In the genomic region with DNA sequence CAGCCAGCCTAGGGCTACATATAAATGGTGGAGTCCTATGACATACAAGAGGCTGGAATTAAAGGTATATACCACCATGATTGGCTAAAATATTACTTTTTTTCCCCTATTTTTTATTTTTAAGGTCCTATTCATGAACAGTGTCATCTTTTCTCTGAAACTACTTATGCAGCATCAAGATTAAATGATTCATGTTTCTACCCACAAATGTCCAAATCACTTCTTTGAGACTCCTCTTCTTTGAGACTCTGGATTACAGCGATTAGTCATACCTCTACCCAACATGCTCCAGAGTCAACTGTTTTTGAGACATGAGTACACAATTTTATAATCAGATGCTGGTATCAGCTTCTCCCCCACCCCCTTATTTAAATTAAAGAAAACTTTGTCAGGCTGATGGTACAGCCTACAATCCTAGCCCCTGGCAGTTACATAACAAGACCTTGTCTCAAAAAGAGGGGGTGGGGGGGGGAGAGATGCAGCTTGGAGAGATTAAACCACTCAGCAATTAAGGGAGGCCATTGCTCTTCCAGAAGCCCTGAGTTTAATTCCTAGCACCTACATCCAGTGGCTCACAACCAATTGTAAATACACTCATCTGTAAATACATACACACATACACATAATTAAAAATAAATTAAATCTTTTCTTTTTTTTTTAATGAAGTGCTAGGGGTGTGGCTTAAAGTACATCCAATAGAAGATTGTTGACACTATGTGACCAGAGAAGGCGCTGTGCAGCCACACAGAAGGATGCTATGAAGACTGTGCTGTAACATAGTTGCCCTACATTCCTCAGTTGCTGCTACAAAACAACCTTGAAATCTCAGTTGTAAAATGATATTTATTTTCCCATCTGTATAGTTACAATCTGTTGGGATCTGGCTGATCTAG, we compare ENCODE assay signal across 8 mouse cellular contexts. TPM values are rescaled to one million over a fixed set of nuclear protein-coding genes. Genes with fewer than 3 reads are reported as not detected.
DNase-seq lines count a peak whose midpoint lies in the region; ATAC-seq and TF ChIP-seq lines count a peak whose summit lies in the region.
"Had no signal": no experiment of that assay in that cellular context is flagged by ENCODE, and none has a peak within 500 bp of the region (broad histone marks: within the 10 kb centered on the region; RNA-seq: fewer than 3 reads in every experiment).

No protein-coding gene starts in this region.

- peak; percentile 5 for DNase-seq in limb, embryonic 14.5 days (ENCODE audit: low spot score)
- no peak for DNase-seq in limb, embryonic 10.5 days (ENCODE audit: low spot score)
- DNase-seq in ZHBTc4 (ENCODE audit: low read depth, low spot score), result peak; percentile 58
- DNase-seq in urinary bladder, postnatal 14 days (ENCODE audit: low spot score), result no peak

- H3K36me3 ChIP-seq in limb, embryonic 14.5 days (ENCODE audit: control insufficient read depth, insufficient read depth, low read length), result no peaks in the 10 kb centered on the region
- H3K36me3 ChIP-seq in limb, embryonic 10.5 days, result no peaks in the 10 kb centered on the region
- H3K36me3 ChIP-seq in forebrain, embryonic 15.5 days, result no peaks in the 10 kb centered on the region
- H3K36me3 ChIP-seq in liver, embryonic 15.5 days (replicated peaks), result peaks cover 33% of the 10 kb centered on the region
- H3K36me3 ChIP-seq in neural tube, embryonic 15.5 days, result no peaks in the 10 kb centered on the region

- H3K27ac ChIP-seq in limb, embryonic 14.5 days (replicated peaks; ENCODE audit: low read depth, low read length), result no peak overlapping the region
- H3K27ac ChIP-seq in limb, embryonic 10.5 days, result no peak overlapping the region
- H3K27ac ChIP-seq in forebrain, embryonic 15.5 days (replicated peaks), result peak overlapping the region; percentile 86
- peak overlapping the region; percentile 84 for H3K27ac ChIP-seq in liver, embryonic 15.5 days (replicated peaks)
- H3K27ac ChIP-seq in neural tube, embryonic 15.5 days (replicated peaks), result peak overlapping the region; percentile 87

- no peak overlapping the region for H3K4me3 ChIP-seq in limb, embryonic 14.5 days (replicated peaks; ENCODE audit: low read length)
- H3K4me3 ChIP-seq in limb, embryonic 10.5 days, result no peak overlapping the region
- H3K4me3 ChIP-seq in forebrain, embryonic 15.5 days, result 0 out of 2 replicates have a peak overlapping the region, but pooled peaks have one; percentile 2
- H3K4me3 ChIP-seq in liver, embryonic 15.5 days (replicated peaks), result no peak overlapping the region
- H3K4me3 ChIP-seq in neural tube, embryonic 15.5 days (replicated peaks), result no peak overlapping the region

- no peak for ATAC-seq in limb, embryonic 14.5 days (ENCODE audit: low FRiP score, low read depth)
- no peak; the same call in 1 of the 2 replicates for ATAC-seq in forebrain, embryonic 15.5 days (replicated peaks)
- peak; percentile 8 for ATAC-seq in liver, embryonic 15.5 days (ENCODE audit: insufficient read depth)
- peak; percentile 79; the same call in 1 of the 2 replicates for ATAC-seq in neural tube, embryonic 15.5 days (ENCODE audit: low FRiP score)

- H3K9me3 ChIP-seq in limb, embryonic 14.5 days (ENCODE audit: control insufficient read depth, low read length), result no peaks in the 10 kb centered on the region
- no peaks in the 10 kb centered on the region for H3K9me3 ChIP-seq in limb, embryonic 10.5 days (replicated peaks)
- H3K9me3 ChIP-seq in forebrain, embryonic 15.5 days, result no peaks in the 10 kb centered on the region
- no peaks in the 10 kb centered on the region for H3K9me3 ChIP-seq in liver, embryonic 15.5 days (replicated peaks)
- H3K9me3 ChIP-seq in neural tube, embryonic 15.5 days (replicated peaks), result no peaks in the 10 kb centered on the region

- WGBS in limb, embryonic 14.5 days, result 9% methylated on average over 2 of the region's 2 CpGs
- 19% methylated on average over 2 of the region's 2 CpGs for WGBS in limb, embryonic 10.5 days
- 19% methylated on average over 2 of the region's 2 CpGs for WGBS in forebrain, embryonic 15.5 days
- 14% methylated on average over 2 of the region's 2 CpGs for WGBS in liver, embryonic 15.5 days (ENCODE audit: insufficient replicate concordance)
- 14% methylated on average over 2 of the region's 2 CpGs for WGBS in neural tube, embryonic 15.5 days

- no peaks in the 10 kb centered on the region for H3K27me3 ChIP-seq in limb, embryonic 14.5 days (ENCODE audit: control insufficient read depth, insufficient read depth, low read length)
- peaks cover 16% of the 10 kb centered on the region; the same call in 1 of the 2 replicates for H3K27me3 ChIP-seq in limb, embryonic 10.5 days (ENCODE audit: low read depth, poor library complexity, severe bottlenecking)
- H3K27me3 ChIP-seq in forebrain, embryonic 15.5 days, result 0 out of 2 replicates have a peak, but pooled peaks cover 2% of the 10 kb centered on the region
- H3K27me3 ChIP-seq in liver, embryonic 15.5 days, result peaks cover 31% of the 10 kb centered on the region
- H3K27me3 ChIP-seq in neural tube, embryonic 15.5 days (replicated peaks), result no peaks in the 10 kb centered on the region

- no peaks in the 10 kb centered on the region for H3K4me1 ChIP-seq in limb, embryonic 14.5 days (ENCODE audit: control insufficient read depth, insufficient read depth, low read length)
- peaks cover 3% of the 10 kb centered on the region; the same call in 1 of the 2 replicates for H3K4me1 ChIP-seq in limb, embryonic 10.5 days
- H3K4me1 ChIP-seq in forebrain, embryonic 15.5 days, result 0 out of 2 replicates have a peak, but pooled peaks cover 2% of the 10 kb centered on the region
- peaks cover 25% of the 10 kb centered on the region for H3K4me1 ChIP-seq in liver, embryonic 15.5 days (replicated peaks)
- peaks cover 6% of the 10 kb centered on the region; the same call in 1 of the 2 replicates for H3K4me1 ChIP-seq in neural tube, embryonic 15.5 days

- TF ChIP-seq POLR2A in limb, embryonic 14.5 days (IDR thresholded peaks at IDR 0.05; ENCODE audit: borderline replicate concordance, extremely low read depth, insufficient read depth, insufficient read length), result no peak

- H3K4me2 ChIP-seq in limb, embryonic 14.5 days (replicated peaks; ENCODE audit: low read depth, low read length, severe bottlenecking), result no peak overlapping the region
- peak overlapping the region; percentile 67 for H3K4me2 ChIP-seq in forebrain, embryonic 15.5 days (replicated peaks)
- H3K4me2 ChIP-seq in liver, embryonic 15.5 days, result peak overlapping the region; percentile 71
- peak overlapping the region; percentile 69 for H3K4me2 ChIP-seq in neural tube, embryonic 15.5 days

- H3K9ac ChIP-seq in limb, embryonic 14.5 days (ENCODE audit: low read depth, low read length, severe bottlenecking), result no peak overlapping the region
- H3K9ac ChIP-seq in forebrain, embryonic 15.5 days (replicated peaks), result no peak overlapping the region
- no peak overlapping the region for H3K9ac ChIP-seq in liver, embryonic 15.5 days
- no peak overlapping the region for H3K9ac ChIP-seq in neural tube, embryonic 15.5 days (replicated peaks)

RNA-seq across cellular contexts. Expression of a gene that starts 14.3 kb away (rescaled TPM):
- polyA plus RNA-seq in limb, embryonic 14.5 days (2012; rRNA removed), result 0.06 and 0.09 TPM in 2 replicates
- 0.07 and 0.12 TPM in 2 replicates for polyA plus RNA-seq in limb, embryonic 14.5 days (2014; fragmentation: Nextera tagmentation; extraction: Ambion mirVana)
- 0.08 and 0.15 TPM in 2 replicates for polyA plus RNA-seq in limb, embryonic 10.5 days (2016; fragmentation: Nextera tagmentation; extraction: Ambion mirVana)
- polyA plus RNA-seq in forebrain, embryonic 15.5 days (2015; fragmentation: Nextera tagmentation; extraction: Ambion mirVana), result 0.06 TPM in 1 of 2 replicates, not detected in the other
- polyA plus RNA-seq in liver, embryonic 15.5 days (2015; fragmentation: Nextera tagmentation; extraction: Ambion mirVana), result 32.3 and 37.0 TPM in 2 replicates
- polyA plus RNA-seq in neural tube, embryonic 15.5 days (2015; fragmentation: Nextera tagmentation; extraction: Ambion mirVana), result 0.09 TPM in 1 of 2 replicates, not detected in the other
- polyA plus RNA-seq: large intestine, adult 2 months had no signal

RNA-seq across cellular contexts. Expression of a gene that starts 26.6 kb away (rescaled TPM):
- polyA plus RNA-seq in limb, embryonic 14.5 days (2012; rRNA removed), result 49.6 and 49.7 TPM in 2 replicates
- 62.4 and 67.0 TPM in 2 replicates for polyA plus RNA-seq in limb, embryonic 14.5 days (2014; fragmentation: Nextera tagmentation; extraction: Ambion mirVana)
- 53.4 and 60.4 TPM in 2 replicates for polyA plus RNA-seq in limb, embryonic 10.5 days (2016; fragmentation: Nextera tagmentation; extraction: Ambion mirVana)
- polyA plus RNA-seq in forebrain, embryonic 15.5 days (2015; fragmentation: Nextera tagmentation; extraction: Ambion mirVana), result 106 and 107 TPM in 2 replicates
- 18.6 and 19.6 TPM in 2 replicates for polyA plus RNA-seq in liver, embryonic 15.5 days (2015; fragmentation: Nextera tagmentation; extraction: Ambion mirVana)
- polyA plus RNA-seq in neural tube, embryonic 15.5 days (2015; fragmentation: Nextera tagmentation; extraction: Ambion mirVana), result 100 and 101 TPM in 2 replicates

RNA-seq across cellular contexts. Expression of a gene that starts 30.2 kb away (rescaled TPM):
- 11.5 TPM in 2 replicates for polyA plus RNA-seq in limb, embryonic 14.5 days (2012; rRNA removed)
- polyA plus RNA-seq in limb, embryonic 14.5 days (2014; fragmentation: Nextera tagmentation; extraction: Ambion mirVana), result 14.6 and 15.3 TPM in 2 replicates
- 13.0 and 13.9 TPM in 2 replicates for polyA plus RNA-seq in limb, embryonic 10.5 days (2016; fragmentation: Nextera tagmentation; extraction: Ambion mirVana)
- 20.2 and 20.3 TPM in 2 replicates for polyA plus RNA-seq in forebrain, embryonic 15.5 days (2015; fragmentation: Nextera tagmentation; extraction: Ambion mirVana)
- polyA plus RNA-seq in liver, embryonic 15.5 days (2015; fragmentation: Nextera tagmentation; extraction: Ambion mirVana), result 5.1 and 5.4 TPM in 2 replicates
- polyA plus RNA-seq in neural tube, embryonic 15.5 days (2015; fragmentation: Nextera tagmentation; extraction: Ambion mirVana), result 14.6 and 16.8 TPM in 2 replicates

Comparison
In these comparisons a context has a peak if more than half of its experiments do, and no peak if none do; other contexts are left out.
1. DNase-seq: peak in limb, embryonic 14.5 days (single experiment) and ZHBTc4 (single experiment); none in limb, embryonic 10.5 days (single experiment) and urinary bladder, postnatal 14 days (single experiment).
2. ATAC-seq: peak in liver, embryonic 15.5 days (single experiment) and neural tube, embryonic 15.5 days (single experiment); none in limb, embryonic 14.5 days (single experiment) and forebrain, embryonic 15.5 days (single experiment).
3. H3K27ac ChIP-seq: peak in forebrain, embryonic 15.5 days (single experiment), liver, embryonic 15.5 days (single experiment) and neural tube, embryonic 15.5 days (single experiment); none in limb, embryonic 14.5 days (single experiment) and limb, embryonic 10.5 days (single experiment).
4. RNA of a gene that starts 14.3 kb away (polyA plus RNA-seq): 32.3 to 37.0 TPM in liver, embryonic 15.5 days; 0.08 to 0.15 TPM in limb, embryonic 10.5 days, 0.09 TPM in neural tube, embryonic 15.5 days, 0.06 to 0.12 TPM in limb, embryonic 14.5 days and 0.06 TPM in forebrain, embryonic 15.5 days; every median in the first group is over 10 times any median in the second.